Mouse (Mus musculus): ENCODE data around the gene Mark3. TPM values are rescaled to one million over a fixed set of nuclear protein-coding genes. Genes with fewer than 3 reads are reported as not detected.
"Not testable (repeated sequence)": the region's sequence is repeated elsewhere in the genome, so short reads cannot be mapped to it uniquely, and the experiment has no call there.

Gene Mark3
- total RNA-seq, 2 experiments from 2014 or later = 55.8 to 61.3 TPM

DNA sequence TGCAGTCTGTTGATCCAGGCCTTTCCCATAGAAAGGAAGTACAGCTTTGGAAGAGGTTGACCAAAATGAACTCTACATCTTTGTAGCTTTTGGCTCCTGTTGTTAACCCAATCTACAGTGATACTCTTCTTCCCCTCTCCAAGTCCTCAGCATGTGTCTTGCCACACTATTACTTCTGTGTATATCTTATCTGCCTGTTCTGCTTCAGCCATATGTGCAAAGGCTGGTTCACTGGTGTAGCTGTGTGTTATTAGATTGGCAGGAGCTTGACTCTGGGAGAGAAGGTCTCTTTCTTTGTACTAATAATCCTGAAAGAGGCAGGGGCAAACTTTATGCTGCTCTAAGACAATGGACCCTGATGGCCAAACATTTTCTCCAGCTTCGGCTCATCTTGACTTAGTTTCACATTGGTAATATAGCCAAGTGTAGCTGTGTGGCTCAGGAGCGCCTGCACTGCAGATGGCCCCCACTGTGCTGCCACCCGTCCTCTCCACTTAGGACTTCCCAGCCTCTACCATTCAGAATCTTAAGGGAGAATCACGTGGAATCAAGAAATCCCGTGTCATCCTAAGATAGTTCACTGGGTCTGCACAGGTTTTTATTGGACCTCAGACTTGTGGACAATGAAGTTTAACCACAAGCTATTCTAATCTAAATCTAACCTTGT is 40.3 kb downstream of the Mark3 start:
- no peak for ATAC-seq (replicated peaks; ENCODE audit: poor library complexity, severe bottlenecking)

- no peak for ATAC-seq (replicated peaks; ENCODE audit: poor library complexity, severe bottlenecking)
Observed at GRCm38 (mm10) chr12:111618266-111618665, 43.9 kb downstream of the Mark3 start.

DNA sequence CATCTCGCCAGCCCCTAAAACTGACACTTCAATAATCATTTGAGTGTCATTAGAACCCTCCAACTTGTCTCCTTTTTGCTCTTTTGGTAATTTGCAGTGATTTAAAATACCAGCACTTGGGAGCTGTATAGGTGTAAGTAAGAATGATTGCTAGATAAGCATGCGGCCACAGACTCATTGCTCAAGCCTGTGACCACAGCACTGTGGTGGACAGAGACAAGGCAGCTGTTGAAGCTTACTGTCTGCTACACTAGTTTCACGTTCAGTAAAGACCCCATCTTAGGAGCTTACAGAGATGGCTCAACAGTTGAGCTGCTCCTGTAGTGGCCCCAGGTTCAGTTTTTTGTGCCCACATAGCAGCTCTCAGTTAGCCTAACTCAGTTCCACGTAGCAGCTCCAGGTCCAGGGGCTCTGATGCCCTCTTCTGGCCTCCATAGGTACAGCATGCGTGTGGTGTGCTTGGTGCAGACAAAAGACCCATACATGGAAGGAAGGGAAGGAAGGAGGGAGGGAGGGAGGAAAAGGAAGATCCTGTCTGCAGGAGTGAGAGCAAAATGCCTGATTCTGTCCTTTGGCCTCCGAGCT is 73.8 kb downstream of the Mark3 start:
- ATAC-seq (replicated peaks; ENCODE audit: poor library complexity, severe bottlenecking) = peak; percentile 91

- no peak for ATAC-seq (replicated peaks; ENCODE audit: poor library complexity, severe bottlenecking)
Observed at GRCm38 (mm10) chr12:111652953-111653352, 78.6 kb downstream of the Mark3 start.

- ATAC-seq (replicated peaks; ENCODE audit: poor library complexity, severe bottlenecking) = peak; percentile 72
Observed at GRCm38 (mm10) chr12:111653434-111653833, 79.1 kb downstream of the Mark3 start.

- no peak for ATAC-seq (replicated peaks; ENCODE audit: poor library complexity, severe bottlenecking)
Observed at GRCm38 (mm10) chr12:111655695-111656094, 81.4 kb downstream of the Mark3 start.

DNA sequence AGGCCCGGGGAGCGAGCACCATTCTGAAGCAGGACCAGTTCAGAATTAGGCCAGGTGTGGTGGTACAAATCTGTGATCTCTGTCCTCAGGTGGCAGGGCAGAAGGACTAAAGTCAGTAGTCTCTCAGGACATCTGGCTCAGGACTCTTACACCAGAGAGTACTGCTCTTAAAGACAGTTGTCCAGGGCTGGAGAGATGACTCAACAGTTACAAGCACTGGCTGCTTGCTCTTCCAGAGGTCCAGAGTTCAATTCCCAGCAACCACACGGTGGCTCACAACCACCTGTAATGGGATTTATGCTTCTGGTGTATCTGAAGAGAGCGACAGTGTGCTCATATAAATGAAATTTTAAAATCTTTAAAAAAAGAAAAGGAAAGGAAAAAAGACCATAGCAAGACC is 85.0 kb downstream of the Mark3 start:
- ATAC-seq (replicated peaks; ENCODE audit: poor library complexity, severe bottlenecking) = no peak

DNA sequence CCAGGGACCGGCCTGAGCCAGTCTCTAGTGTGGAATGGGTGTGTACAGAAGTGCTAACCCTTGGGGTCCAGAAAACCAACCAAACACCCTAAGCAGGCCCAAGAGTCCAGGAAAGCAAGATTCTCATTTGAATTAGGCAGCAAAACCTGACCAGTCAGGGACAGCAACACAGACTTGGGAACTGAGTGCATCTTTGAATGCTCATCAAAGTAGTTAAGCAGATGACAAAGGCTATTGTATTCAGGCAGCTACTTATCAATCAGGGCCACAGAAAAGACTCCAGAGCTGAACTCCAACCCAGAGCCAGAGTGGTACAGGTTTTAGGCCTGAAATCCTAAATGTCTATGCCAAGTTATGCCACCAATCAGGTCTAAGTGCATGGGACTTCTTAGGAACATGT is 86.3 kb downstream of the Mark3 start:
- no peak for ATAC-seq (replicated peaks; ENCODE audit: poor library complexity, severe bottlenecking)

GRCm38 (mm10) chr12:111661554-111661953 is 87.2 kb downstream of the Mark3 start:
- ATAC-seq (replicated peaks; ENCODE audit: poor library complexity, severe bottlenecking) = not testable (repeated sequence)

DNA sequence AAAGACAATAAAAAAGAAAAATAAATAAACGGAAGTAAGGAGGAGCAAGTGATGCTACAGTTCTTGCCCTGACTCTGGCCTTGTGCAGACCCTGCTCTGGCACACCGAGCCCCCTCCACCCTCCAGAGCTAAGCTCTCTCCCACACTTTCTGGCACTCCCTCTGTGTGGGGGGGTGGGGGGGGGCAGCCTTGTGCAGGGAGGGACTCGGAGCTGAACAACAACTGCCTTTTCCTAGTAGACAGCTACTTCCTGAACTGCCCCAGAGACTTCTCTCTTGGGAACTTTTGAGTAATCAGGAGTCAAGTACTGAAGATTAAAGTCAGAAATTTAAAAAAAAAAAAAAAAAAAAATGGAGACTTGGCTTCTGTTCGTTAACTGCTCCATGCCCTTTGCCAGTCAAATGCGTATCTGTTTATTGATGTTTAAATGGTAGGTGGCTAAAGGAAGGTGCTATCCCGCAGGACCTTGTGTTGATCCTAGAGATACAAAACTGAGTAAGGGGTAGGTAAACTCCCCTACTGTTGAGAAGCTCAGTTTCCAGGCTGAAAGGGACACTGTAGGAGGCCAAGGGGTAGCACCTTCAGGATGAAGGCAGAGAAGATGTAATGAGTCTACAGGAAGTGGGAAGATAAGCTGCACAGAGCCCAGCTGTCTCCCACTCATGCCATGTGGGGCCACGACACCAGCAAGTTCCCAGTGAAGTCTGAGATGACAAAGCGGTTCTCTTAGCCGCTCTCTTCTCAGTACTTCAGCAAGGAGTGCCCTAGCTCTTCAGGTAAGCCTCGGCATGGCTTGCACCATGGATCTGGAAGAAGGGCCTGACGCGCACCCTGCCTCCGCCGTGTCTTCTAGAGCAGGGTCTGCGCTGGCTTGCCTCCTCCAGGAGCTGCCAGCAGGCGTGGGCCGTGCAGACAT is 89.2 kb downstream of the Mark3 start:
- ATAC-seq (replicated peaks; ENCODE audit: poor library complexity, severe bottlenecking) = no peak

DNA sequence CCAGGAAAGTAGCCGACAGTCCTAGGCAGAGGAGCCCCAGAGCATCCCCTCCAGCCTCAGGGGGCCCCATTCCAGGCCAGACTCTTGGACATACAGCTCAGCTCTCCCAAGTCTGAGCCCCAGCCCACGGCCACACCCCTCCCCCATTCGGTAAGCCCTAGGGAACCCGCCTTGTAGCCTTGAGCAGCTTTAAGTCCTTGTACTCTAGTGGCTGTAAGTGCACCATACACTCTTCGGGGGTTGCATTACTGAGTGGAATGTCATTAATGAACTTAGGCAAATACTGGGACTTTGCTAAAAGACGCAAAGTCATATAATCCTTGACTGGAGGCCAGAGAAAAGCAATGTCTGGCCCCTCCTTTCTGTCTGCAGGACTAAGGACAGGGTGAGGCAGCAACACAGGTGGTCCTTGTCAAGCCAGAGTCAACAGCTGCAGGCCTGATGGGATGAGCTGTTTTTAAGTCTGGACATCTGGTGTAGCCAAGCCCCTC is 89.9 kb downstream of the Mark3 start:
- no peak for ATAC-seq (replicated peaks; ENCODE audit: poor library complexity, severe bottlenecking)

GRCm38 (mm10) chr12:111665041-111665880 is 90.9 kb downstream of the Mark3 start:
- no peak for ATAC-seq (replicated peaks; ENCODE audit: poor library complexity, severe bottlenecking)

DNA sequence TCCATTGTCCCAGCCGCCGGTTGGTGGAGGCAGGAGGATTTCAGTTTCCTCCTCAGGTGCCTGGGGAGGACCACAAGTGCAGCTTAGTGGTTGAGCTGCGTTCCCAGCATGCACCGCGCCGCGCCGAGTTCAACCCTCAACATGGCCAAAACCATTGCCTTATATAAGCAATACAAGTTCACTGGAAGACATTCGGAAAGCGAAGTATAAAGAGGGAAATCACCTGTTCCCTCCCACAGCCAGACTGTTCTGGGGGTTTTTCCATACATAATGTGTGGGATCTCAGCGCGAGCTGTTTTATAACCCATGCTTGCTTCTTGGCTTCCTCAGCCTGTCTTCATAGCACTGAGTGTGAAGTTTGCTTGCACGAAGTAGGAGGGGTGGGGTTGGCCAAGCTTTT is 92.1 kb downstream of the Mark3 start:
- no peak for ATAC-seq (replicated peaks; ENCODE audit: poor library complexity, severe bottlenecking)

DNA sequence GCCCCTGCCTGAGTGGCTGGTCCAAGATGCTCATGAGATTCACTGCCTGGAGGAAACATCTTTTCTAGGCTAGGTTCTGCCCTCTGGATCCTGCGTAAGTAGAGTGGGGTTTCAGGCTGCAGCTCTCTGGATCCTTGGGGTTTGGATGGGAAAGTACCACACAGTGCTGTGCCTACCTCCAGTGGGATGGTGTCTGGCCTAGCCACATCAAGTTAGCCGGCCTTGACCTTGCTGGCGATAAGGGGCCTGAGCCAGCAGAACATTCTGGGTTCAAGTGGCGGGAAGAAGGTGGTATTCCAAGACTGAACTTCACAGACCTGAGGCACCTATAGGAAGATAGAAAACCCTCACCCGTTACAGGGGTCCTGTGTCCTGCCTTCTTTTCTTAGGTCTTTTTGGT is 93.1 kb downstream of the Mark3 start:
- no peak for ATAC-seq (replicated peaks; ENCODE audit: poor library complexity, severe bottlenecking)

DNA sequence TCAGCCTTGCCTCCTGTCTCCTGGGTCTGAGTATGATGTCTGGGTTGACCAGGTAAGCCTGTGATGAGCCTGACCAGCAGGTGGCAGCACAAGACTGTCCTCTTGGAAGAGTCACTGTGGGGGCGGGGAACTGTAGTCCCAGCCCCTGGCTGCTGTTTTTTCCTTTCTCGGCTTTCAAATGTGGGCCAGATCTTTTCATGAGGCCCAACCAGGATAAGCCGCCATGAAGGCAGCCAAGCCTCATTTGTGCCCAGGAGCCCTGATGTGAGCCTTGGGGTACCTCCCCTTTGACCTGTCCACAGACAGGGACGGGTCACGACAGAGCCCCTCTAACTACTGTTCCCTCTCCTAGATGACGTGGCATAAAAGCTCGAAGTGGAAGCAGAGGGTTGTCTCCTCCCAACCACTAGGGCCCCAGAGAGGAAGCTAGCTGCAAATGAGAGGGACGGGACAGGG is 94.2 kb downstream of the Mark3 start:
- peak; percentile 66 for ATAC-seq (replicated peaks; ENCODE audit: poor library complexity, severe bottlenecking)

DNA sequence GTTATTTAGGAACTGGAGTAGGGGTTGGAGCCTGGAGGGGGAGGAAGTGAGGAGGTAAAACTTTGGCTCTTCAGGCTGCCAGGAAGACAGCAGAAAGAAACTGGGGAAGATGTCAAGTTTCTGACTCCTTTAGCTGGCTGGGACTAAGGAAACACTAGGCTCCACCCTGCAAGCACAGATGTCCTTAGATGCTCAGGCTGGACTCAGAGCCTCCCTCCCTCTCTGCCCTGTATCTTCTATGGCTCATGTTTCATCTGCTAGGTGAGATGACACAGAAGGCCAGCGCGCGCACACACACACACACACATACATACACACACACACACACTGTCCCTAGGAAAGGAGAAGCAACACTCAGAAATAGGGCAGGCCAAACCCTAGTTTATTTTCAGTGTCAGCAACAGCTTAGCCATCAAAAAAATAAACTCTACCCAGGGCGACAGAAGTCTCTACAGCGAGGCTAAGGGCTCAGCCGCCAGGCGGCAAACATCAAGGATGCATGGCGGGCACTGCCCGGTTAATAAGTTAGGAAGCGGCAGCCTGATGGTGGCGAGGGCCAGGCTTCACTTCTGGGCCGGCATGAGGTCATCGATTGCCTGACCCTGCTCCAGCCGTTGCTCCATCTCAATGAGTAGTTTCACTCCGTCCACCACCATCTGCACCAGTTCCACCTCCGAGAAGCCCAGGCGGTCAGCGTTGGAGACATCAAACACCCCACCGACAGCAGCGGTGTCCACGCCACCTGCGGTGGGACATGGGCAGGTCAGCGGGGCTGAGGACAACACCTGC is 94.9 kb downstream of the Mark3 start:
- peak; percentile 4; the same call in 1 of the 2 replicates for ATAC-seq (replicated peaks; ENCODE audit: poor library complexity, severe bottlenecking)

- ATAC-seq (replicated peaks; ENCODE audit: poor library complexity, severe bottlenecking) = no peak
Observed at GRCm38 (mm10) chr12:111669961-111670360, 95.6 kb downstream of the Mark3 start.

DNA sequence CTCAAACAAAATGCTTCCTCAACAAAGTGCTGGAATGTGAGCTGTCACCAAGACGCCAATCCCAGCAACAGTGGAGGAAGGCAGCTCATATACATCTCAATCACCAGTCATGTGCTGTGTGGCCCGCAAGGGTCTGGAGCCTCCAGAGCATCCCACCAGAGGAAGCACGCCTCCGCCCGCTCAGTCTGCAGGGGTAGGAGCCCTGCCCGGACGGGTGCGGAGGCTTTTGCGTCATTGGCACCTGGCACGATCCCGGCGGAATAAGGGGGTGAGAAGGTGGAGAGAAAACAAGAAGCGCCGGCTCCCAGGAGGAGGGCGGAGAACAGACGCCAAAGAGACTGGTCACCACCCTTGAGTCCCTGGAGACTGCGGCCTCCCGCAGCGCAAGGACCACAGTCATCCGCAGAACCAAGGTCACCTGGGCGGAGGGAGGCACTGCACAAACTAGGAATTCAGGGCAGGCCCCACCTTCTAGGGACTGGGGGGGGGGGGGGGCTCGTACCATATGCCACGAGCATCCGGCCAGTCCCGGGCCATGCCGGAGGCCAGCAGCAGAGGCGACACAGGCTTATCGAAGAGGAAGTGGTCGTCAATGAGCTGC is 96.1 kb downstream of the Mark3 start:
- ATAC-seq (replicated peaks; ENCODE audit: poor library complexity, severe bottlenecking) = 0 out of 2 replicates have a peak, but pooled peaks have one; percentile 13

- no peak for ATAC-seq (replicated peaks; ENCODE audit: poor library complexity, severe bottlenecking)
Observed at GRCm38 (mm10) chr12:111670976-111671375, 96.7 kb downstream of the Mark3 start.

Data from granulocyte monocyte progenitor cell, adult 5-6 weeks (primary cell).